Mouse (Mus musculus): ENCODE measurements around the gene Gramd1a.

DNA sequence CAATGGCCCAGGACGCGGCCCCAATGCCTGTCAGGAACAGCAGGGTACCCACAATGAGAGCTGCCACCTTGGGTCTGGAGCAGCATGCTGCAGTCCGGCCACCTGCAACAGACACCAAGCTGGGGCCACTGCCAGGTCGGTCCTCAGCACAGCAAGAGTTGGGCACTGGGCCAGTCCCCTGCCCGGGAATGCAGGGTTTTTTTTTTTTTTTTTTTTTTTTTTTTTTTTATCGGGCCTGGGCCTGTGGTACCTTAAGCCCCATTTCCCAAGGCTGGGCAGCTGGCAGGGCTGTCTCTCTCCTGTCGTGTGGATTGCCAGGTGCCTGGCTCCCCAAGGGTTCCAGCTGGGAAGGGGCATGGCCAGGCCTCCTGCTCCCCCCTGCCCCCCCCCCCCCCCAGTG lies 46.6 kb downstream of the Gramd1a start:
- TF ChIP-seq POLR2A (IDR thresholded peaks at IDR 0.05; ENCODE audit: insufficient read depth, low read length), result no peak
- no peak for TF ChIP-seq EP300 (IDR thresholded peaks at IDR 0.05; ENCODE audit: insufficient read depth, low read depth, low read length)
- no peak for TF ChIP-seq CTCF (IDR thresholded peaks at IDR 0.05; ENCODE audit: low read depth, low read length)
